ENCODE assay signal across 19 mouse cellular contexts in the genomic region with DNA sequence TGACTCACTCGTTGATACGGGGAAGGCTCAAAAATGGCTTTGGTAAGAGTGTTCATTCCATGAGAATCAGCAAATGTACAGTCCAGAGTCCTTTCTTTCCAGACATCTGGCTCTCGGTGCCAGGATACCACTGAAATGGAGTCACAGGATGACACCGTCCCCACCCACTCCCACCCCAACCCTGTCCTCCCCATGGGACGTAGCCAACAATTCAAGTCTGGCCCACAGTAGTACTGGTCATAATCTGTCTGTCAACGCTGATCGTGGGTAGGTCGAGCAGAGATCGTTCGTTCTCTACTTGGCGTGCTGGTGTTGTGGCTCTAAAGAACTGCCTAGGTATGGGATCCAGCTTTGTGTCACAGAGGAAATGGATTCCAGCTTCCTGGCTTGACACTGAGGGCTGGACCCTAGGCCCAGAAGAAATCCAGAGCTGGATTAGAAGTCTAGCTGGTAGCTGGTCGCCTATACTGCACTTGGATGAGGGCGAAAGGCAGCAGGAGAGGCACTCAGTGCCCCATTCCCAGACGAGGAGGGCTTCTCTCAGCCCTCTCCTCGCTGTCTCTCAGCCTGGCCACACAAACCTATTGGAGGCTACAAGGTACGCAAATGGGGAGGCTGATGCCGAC. TPM values are rescaled to one million over a fixed set of nuclear protein-coding genes. Genes with fewer than 3 reads are reported as not detected.
DNase-seq lines count a peak whose midpoint lies in the region; ATAC-seq and TF ChIP-seq lines count a peak whose summit lies in the region.
"Had no signal": no experiment of that assay in that cellular context is flagged by ENCODE, and none has a peak within 500 bp of the region (broad histone marks: within the 10 kb centered on the region; RNA-seq: fewer than 3 reads in every experiment).

No protein-coding gene starts in this region.

- H3K79me2 ChIP-seq in MEL (ENCODE audit: control insufficient read depth, insufficient read depth, low read length, poor library complexity) (peaks cover 17% of the 10 kb centered on the region), myocyte (ENCODE audit: control insufficient read depth, insufficient read depth) (no peaks in the 10 kb centered on the region)

- no peak overlapping the region for H3K4me2 ChIP-seq in midbrain, embryonic 11.5 days
- no peak overlapping the region for H3K4me2 ChIP-seq in midbrain, embryonic 14.5 days (ENCODE audit: low read length)
- no peak overlapping the region for H3K4me2 ChIP-seq in intestine, postnatal 0 days (replicated peaks; ENCODE audit: low read depth)
- H3K4me2 ChIP-seq in myocyte (ENCODE audit: low read depth) = peak overlapping the region; percentile 96
- H3K4me2 ChIP-seq in midbrain, postnatal 0 days (ENCODE audit: low read depth, low read length, poor library complexity, severe bottlenecking) = no peak overlapping the region
- H3K4me2 ChIP-seq: forebrain, embryonic 15.5 days; midbrain, embryonic 12.5 days had no signal

- no peaks in the 10 kb centered on the region for H3K9me3 ChIP-seq in midbrain, embryonic 11.5 days (ENCODE audit: control insufficient read depth, low read length)
- no peaks in the 10 kb centered on the region for H3K9me3 ChIP-seq in midbrain, embryonic 14.5 days (ENCODE audit: control insufficient read depth, low read length)
- H3K9me3 ChIP-seq in MEL (replicated peaks; ENCODE audit: insufficient read depth, low read length) = no peaks in the 10 kb centered on the region
- no peaks in the 10 kb centered on the region for H3K9me3 ChIP-seq in intestine, postnatal 0 days (ENCODE audit: control insufficient read depth)
- no peaks in the 10 kb centered on the region for H3K9me3 ChIP-seq in midbrain, postnatal 0 days (ENCODE audit: low read length)
- H3K9me3 ChIP-seq: forebrain, embryonic 15.5 days; midbrain, embryonic 12.5 days had no signal

- H3K27me3 ChIP-seq in midbrain, embryonic 11.5 days (ENCODE audit: control insufficient read depth, insufficient read depth, low read length) = no peaks in the 10 kb centered on the region
- H3K27me3 ChIP-seq in midbrain, embryonic 14.5 days (ENCODE audit: control insufficient read depth, insufficient read depth, low read length) = no peaks in the 10 kb centered on the region
- H3K27me3 ChIP-seq in MEL (ENCODE audit: control insufficient read depth in 1 of 2, insufficient read depth in 2 of 2, low read length in 2 of 2) (no peaks in the 10 kb centered on the region), myocyte (ENCODE audit: control insufficient read depth, insufficient read depth, insufficient read length) (no peaks in the 10 kb centered on the region)
- H3K27me3 ChIP-seq in intestine, postnatal 0 days (replicated peaks; ENCODE audit: control insufficient read depth, insufficient read depth, low read length) = no peaks in the 10 kb centered on the region
- no peaks in the 10 kb centered on the region for H3K27me3 ChIP-seq in midbrain, postnatal 0 days (ENCODE audit: insufficient read depth, low read length)
- H3K27me3 ChIP-seq: forebrain, embryonic 15.5 days; midbrain, embryonic 12.5 days had no signal

- no peak for TF ChIP-seq EP300 in MEL (IDR thresholded peaks at IDR 0.05; ENCODE audit: low read depth in 1 of 2, low read length in 2 of 2)

- TF ChIP-seq CTCF in MEL (IDR thresholded peaks at IDR 0.05 in 2 of 3, conservative IDR thresholded peaks at IDR 0.05 in 1 of 3; ENCODE audit: control insufficient read depth in 1 of 3, insufficient read depth in 1 of 3, low read depth in 2 of 3, low read length in 3 of 3, poor library complexity in 1 of 3, severe bottlenecking in 1 of 3) = no peak
- TF ChIP-seq CTCF in intestine, postnatal 0 days (IDR thresholded peaks at IDR 0.05; ENCODE audit: low read depth) = no peak
- TF ChIP-seq CTCF in midbrain, postnatal 0 days (IDR thresholded peaks at IDR 0.05) = no peak

- no peaks in the 10 kb centered on the region for H3K4me1 ChIP-seq in midbrain, embryonic 11.5 days (ENCODE audit: control insufficient read depth, insufficient read depth, low read length)
- H3K4me1 ChIP-seq in midbrain, embryonic 14.5 days (ENCODE audit: control insufficient read depth, insufficient read depth, low read length) = no peaks in the 10 kb centered on the region
- H3K4me1 ChIP-seq in MEL (ENCODE audit: control insufficient read depth in 1 of 2, insufficient read depth in 2 of 2, low read length in 2 of 2) = peaks cover 12 to 57% of the 10 kb centered on the region in 2 experiments
- peaks cover 12% of the 10 kb centered on the region for H3K4me1 ChIP-seq in intestine, postnatal 0 days (replicated peaks; ENCODE audit: control insufficient read depth, insufficient read depth, low read length)
- no peaks in the 10 kb centered on the region for H3K4me1 ChIP-seq in midbrain, postnatal 0 days (ENCODE audit: insufficient read depth, low read length)
- H3K4me1 ChIP-seq: midbrain, embryonic 12.5 days had no signal

- TF ChIP-seq POLR2A in MEL (IDR thresholded peaks at IDR 0.05; ENCODE audit: control insufficient read depth in 1 of 2, insufficient read depth in 1 of 2, low read depth in 1 of 2, low read length in 2 of 2, poor library complexity in 1 of 2) (no peak), myocyte (IDR thresholded peaks at IDR 0.05; ENCODE audit: insufficient read length, low read depth) (no peak)

- H3K4me3 ChIP-seq in midbrain, embryonic 11.5 days (ENCODE audit: low read depth, low read length) = no peak overlapping the region
- H3K4me3 ChIP-seq in midbrain, embryonic 14.5 days (replicated peaks; ENCODE audit: low read depth, low read length) = no peak overlapping the region
- peak overlapping the region; percentile 60 to 61 for H3K4me3 ChIP-seq in MEL (ENCODE audit: control insufficient read depth in 1 of 2, insufficient read depth in 1 of 2, low read depth in 2 of 2, low read length in 2 of 2)
- H3K4me3 ChIP-seq in intestine, postnatal 0 days (ENCODE audit: low read depth, low read length) = no peak overlapping the region
- peak overlapping the region; percentile 23 for H3K4me3 ChIP-seq in myocyte
- no peak overlapping the region for H3K4me3 ChIP-seq in midbrain, postnatal 0 days (ENCODE audit: low read depth, low read length)
- H3K4me3 ChIP-seq: forebrain, embryonic 15.5 days; midbrain, embryonic 12.5 days had no signal

- no peak for ATAC-seq in midbrain, embryonic 11.5 days (ENCODE audit: low FRiP score)
- ATAC-seq in midbrain, embryonic 14.5 days (ENCODE audit: low FRiP score, low TSS enrichment) = no peak
- no peak for ATAC-seq in intestine, postnatal 0 days
- ATAC-seq in midbrain, postnatal 0 days (ENCODE audit: low FRiP score) = no peak
- no peak for ATAC-seq in erythroid progenitor cell, adult 5-6 weeks (replicated peaks; ENCODE audit: low FRiP score, poor library complexity, severe bottlenecking)
- ATAC-seq: forebrain, embryonic 15.5 days; hindbrain, postnatal 0 days had no signal

- TF ChIP-seq RAD21 in MEL (IDR thresholded peaks at IDR 0.05; ENCODE audit: low read depth, low read length) = no peak

- DNase-seq in midbrain, embryonic 11.5 days (ENCODE audit: low spot score, missing footprints) = peak; percentile 33
- no peak for DNase-seq in midbrain, embryonic 14.5 days
- DNase-seq in MEL (ENCODE audit: low read depth, low spot score) = peak; percentile 58
- DNase-seq in midbrain, postnatal 0 days (ENCODE audit: low spot score) = no peak
- DNase-seq in layer of hippocampus, postnatal 14 days (ENCODE audit: low spot score in 2 of 2) = no peak
- DNase-seq: adrenal gland, adult 8-10 months; cerebellum, adult 8-10 months; embryo, embryonic 11 days; heart, postnatal 14 days; lung, postnatal 36 days; right cerebral cortex, postnatal 4 days; thymus, postnatal 36 days had no signal

- H3K36me3 ChIP-seq in midbrain, embryonic 11.5 days (ENCODE audit: control insufficient read depth, insufficient read depth, low read length) = no peaks in the 10 kb centered on the region
- H3K36me3 ChIP-seq in midbrain, embryonic 14.5 days (ENCODE audit: control insufficient read depth, insufficient read depth, low read length) = no peaks in the 10 kb centered on the region
- peaks cover 0 to 46% of the 10 kb centered on the region in 2 experiments; a peak in 2 of 4 replicates for H3K36me3 ChIP-seq in MEL (ENCODE audit: control insufficient read depth in 1 of 2, insufficient read depth in 2 of 2, low read length in 2 of 2)
- H3K36me3 ChIP-seq in intestine, postnatal 0 days (ENCODE audit: control insufficient read depth, insufficient read depth) = no peaks in the 10 kb centered on the region
- no peaks in the 10 kb centered on the region for H3K36me3 ChIP-seq in myocyte (ENCODE audit: control insufficient read depth, insufficient read depth)
- H3K36me3 ChIP-seq in midbrain, postnatal 0 days (ENCODE audit: insufficient read depth, low read length) = no peaks in the 10 kb centered on the region
- H3K36me3 ChIP-seq: forebrain, embryonic 15.5 days; midbrain, embryonic 12.5 days had no signal

- H3ac ChIP-seq in myocyte (ENCODE audit: control insufficient read depth, insufficient read length) = no peak overlapping the region

- no peak overlapping the region for H3K9ac ChIP-seq in midbrain, embryonic 11.5 days (ENCODE audit: low read length)
- no peak overlapping the region for H3K9ac ChIP-seq in midbrain, embryonic 14.5 days (replicated peaks; ENCODE audit: low read length)
- H3K9ac ChIP-seq in MEL (ENCODE audit: control insufficient read depth, low read depth, low read length, poor library complexity, severe bottlenecking) = peak overlapping the region; percentile 67
- no peak overlapping the region for H3K9ac ChIP-seq in intestine, postnatal 0 days (ENCODE audit: low read depth, low read length)
- no peak overlapping the region for H3K9ac ChIP-seq in midbrain, postnatal 0 days (replicated peaks; ENCODE audit: low read length, poor library complexity, severe bottlenecking)
- H3K9ac ChIP-seq: forebrain, embryonic 15.5 days; midbrain, embryonic 12.5 days had no signal

- no peak overlapping the region for H3K27ac ChIP-seq in midbrain, embryonic 11.5 days (ENCODE audit: low read depth, low read length)
- no peak overlapping the region for H3K27ac ChIP-seq in midbrain, embryonic 14.5 days (replicated peaks; ENCODE audit: low read depth, low read length)
- peak overlapping the region; percentile 77 for H3K27ac ChIP-seq in MEL (ENCODE audit: control insufficient read depth, low read depth, low read length)
- peak overlapping the region; percentile 73 for H3K27ac ChIP-seq in intestine, postnatal 0 days (ENCODE audit: low read depth, low read length)
- H3K27ac ChIP-seq in midbrain, postnatal 0 days (ENCODE audit: low read depth, low read length) = no peak overlapping the region
- H3K27ac ChIP-seq: forebrain, embryonic 15.5 days; hindbrain, postnatal 0 days; kidney, postnatal 0 days; midbrain, embryonic 12.5 days had no signal

- WGBS in midbrain, embryonic 11.5 days = 87% methylated on average over 17 of the region's 17 CpGs
- 89% methylated on average over 17 of the region's 17 CpGs for WGBS in midbrain, embryonic 14.5 days
- 75% methylated on average over 17 of the region's 17 CpGs for WGBS in intestine, postnatal 0 days
- 89% methylated on average over 17 of the region's 17 CpGs for WGBS in midbrain, postnatal 0 days

RNA-seq across cellular contexts. Expression of gene Snx9, which starts 41.6 kb away (rescaled TPM):
- polyA plus RNA-seq in midbrain, embryonic 11.5 days (2014; fragmentation: Nextera tagmentation; extraction: Ambion mirVana) = 16.7 and 21.7 TPM in 2 replicates
- 4.5 and 8.3 TPM in 2 replicates for polyA plus RNA-seq in midbrain, embryonic 14.5 days (2014; fragmentation: Nextera tagmentation; extraction: Ambion mirVana)
- total RNA-seq in MEL (2012; rRNA removed) = 12.6 and 12.9 TPM in 2 replicates
- polyA plus RNA-seq in MEL (2012; ENCODE audit: insufficient read depth in 1 of 2, insufficient read length in 2 of 2, low read depth in 1 of 2, low replicate concordance in 2 of 2, missing spikeins in 1 of 2) (10 to 100 TPM in 1 of 2 experiments, not detected in 1; 22.8 TPM), myocyte (2012; fragmentation: generic; extraction: Trizol) (24.7 TPM)
- 91.4 and 95.4 TPM in 2 replicates for polyA plus RNA-seq in intestine, postnatal 0 days (2015; fragmentation: Nextera tagmentation; extraction: Ambion mirVana)
- total RNA-seq in midbrain, postnatal 0 days (2014; rRNA removed) = 10.4 and 11.3 TPM in 2 replicates
- polyA plus RNA-seq in midbrain, postnatal 0 days (2015; fragmentation: Nextera tagmentation; extraction: Ambion mirVana) = 4.8 and 5.3 TPM in 2 replicates
- 10 to 100 TPM; 13.4 to 13.7 TPM for total RNA-seq in layer of hippocampus, postnatal 14 days (2021)
- 11.3 and 18.7 TPM in 2 replicates for total RNA-seq in erythroid progenitor cell, adult 5-6 weeks (2015; ENCODE audit: low replicate concordance)
- 4.4 and 5.9 TPM in 2 replicates for total RNA-seq in erythroid progenitor cell, adult 5-6 weeks (2017; ENCODE audit: low replicate concordance)

Comparison
In these comparisons a context has a peak if more than half of its experiments do, and no peak if none do; other contexts are left out.
1. DNase-seq: peak in midbrain, embryonic 11.5 days (single experiment) and MEL (single experiment); none in midbrain, embryonic 14.5 days (single experiment), midbrain, postnatal 0 days (single experiment) and layer of hippocampus, postnatal 14 days (0 of 2).
2. H3K27ac ChIP-seq: peak in MEL (single experiment) and intestine, postnatal 0 days (single experiment); none in midbrain, embryonic 11.5 days (single experiment), midbrain, embryonic 14.5 days (single experiment) and midbrain, postnatal 0 days (single experiment).
3. H3K4me3 ChIP-seq: peak in MEL (2 of 2) and myocyte (single experiment); none in midbrain, embryonic 11.5 days (single experiment), midbrain, embryonic 14.5 days (single experiment), intestine, postnatal 0 days (single experiment) and midbrain, postnatal 0 days (single experiment).